19 mouse cellular contexts compared by ENCODE assay signal in genomic region chr2:41534589-41534988, GRCm38 (mm10).
"Had no signal": no experiment of that assay in that cellular context is flagged by ENCODE, and none has a peak within 500 bp of the region (broad histone marks: within the 10 kb centered on the region; RNA-seq: fewer than 3 reads in every experiment).

No protein-coding gene starts in this region.

- ATAC-seq: liver, postnatal 0 days; lung, postnatal 0 days; midbrain, embryonic 16.5 days had no signal

- H3K9ac ChIP-seq: limb, embryonic 12.5 days; limb, embryonic 15.5 days; liver, embryonic 14.5 days; liver, postnatal 0 days; lung, embryonic 14.5 days; midbrain, embryonic 12.5 days; stomach, embryonic 15.5 days had no signal

- H3K36me3 ChIP-seq: limb, embryonic 12.5 days; limb, embryonic 15.5 days; midbrain, embryonic 12.5 days; stomach, embryonic 15.5 days had no signal

- H3K4me2 ChIP-seq: limb, embryonic 12.5 days; limb, embryonic 15.5 days; liver, embryonic 11.5 days; lung, embryonic 14.5 days; midbrain, embryonic 12.5 days; stomach, embryonic 15.5 days had no signal

- H3K4me1 ChIP-seq: limb, embryonic 12.5 days; limb, embryonic 15.5 days; midbrain, embryonic 12.5 days; stomach, embryonic 15.5 days had no signal

- H3K27ac ChIP-seq: kidney, postnatal 0 days; layer of hippocampus, adult 2 months; limb, embryonic 12.5 days; limb, embryonic 15.5 days; liver, embryonic 14.5 days; macrophage; midbrain, embryonic 12.5 days; stomach, embryonic 15.5 days had no signal

- H3K4me3 ChIP-seq: layer of hippocampus, adult 2 months; limb, embryonic 12.5 days; limb, embryonic 15.5 days; midbrain, embryonic 12.5 days; stomach, embryonic 15.5 days had no signal

- DNase-seq: kidney, adult 9 months; kidney, postnatal 25 days; layer of hippocampus, adult 9-11 months; liver, postnatal 0 days; lung, embryonic 14.5 days; right cerebral cortex, postnatal 25 days; spleen, adult 18-20 months; thymus, postnatal 25 days had no signal

- H3K27me3 ChIP-seq: limb, embryonic 12.5 days; limb, embryonic 15.5 days; midbrain, embryonic 12.5 days; stomach, embryonic 15.5 days had no signal

- H3K9me3 ChIP-seq: limb, embryonic 12.5 days; limb, embryonic 15.5 days; midbrain, embryonic 12.5 days; stomach, embryonic 15.5 days had no signal
